Mouse (Mus musculus): ENCODE data around the gene Etl4. TPM values are rescaled to one million over a fixed set of nuclear protein-coding genes. Genes with fewer than 3 reads are reported as not detected.
A peak's percentile ranks its signal among the peaks of the same experiment; 100 is the strongest.

Etl4 gene
- polyA plus RNA-seq, 1 experiment from 2014 or later = 1.5 TPM

DNA sequence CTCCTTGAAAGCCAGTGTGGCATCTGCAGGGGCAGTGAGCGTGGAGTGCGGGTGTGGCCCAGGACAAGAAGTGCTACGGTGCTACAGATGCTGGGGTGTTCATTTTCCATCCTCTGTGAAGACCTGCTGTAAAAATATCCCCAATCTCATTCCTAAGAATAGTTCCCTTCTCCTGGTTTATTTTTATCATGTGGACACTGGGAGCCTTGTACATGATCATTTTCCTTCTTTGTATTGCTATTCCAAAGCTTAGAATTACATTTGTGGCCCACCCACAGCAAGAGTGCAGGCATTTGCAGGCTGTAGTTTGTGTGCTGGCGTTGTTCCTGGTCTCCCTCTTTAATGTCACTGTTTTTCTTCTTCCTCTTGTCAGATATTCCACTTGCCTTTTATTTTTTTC, 809.5 kb downstream of the Etl4 start:
- no peaks in the 10 kb centered on the region for H3K27me3 ChIP-seq (ENCODE audit: insufficient read depth, low read length)
- TF ChIP-seq CTCF (IDR thresholded peaks at IDR 0.05; ENCODE audit: low read depth) (no peak), EP300 (IDR thresholded peaks at IDR 0.05; ENCODE audit: low read depth) (no peak)
- no peaks in the 10 kb centered on the region for H3K9me3 ChIP-seq (ENCODE audit: low read length)
- ATAC-seq (no peak), DNase-seq (no peak)
- H3K27ac ChIP-seq (ENCODE audit: low read depth) = no peak overlapping the region
- WGBS (ENCODE audit: insufficient replicate concordance) = 75% methylated on average over 4 of the region's 4 CpGs
- H3K9ac ChIP-seq (replicated peaks) = no peak overlapping the region
- 0 out of 2 replicates have a peak, but pooled peaks cover 6% of the 10 kb centered on the region for H3K4me1 ChIP-seq (ENCODE audit: insufficient read depth)
- H3K36me3 ChIP-seq (replicated peaks; ENCODE audit: insufficient read depth, low read length) = no peaks in the 10 kb centered on the region
- no peak overlapping the region for H3K4me2 ChIP-seq (ENCODE audit: low read depth, low read length)
- H3K4me3 ChIP-seq (ENCODE audit: low read depth, low read length) = no peak overlapping the region

- Histone ChIP-seq H3K4me1 (ENCODE audit: insufficient read depth) (0 out of 2 replicates have a peak, but pooled peaks cover 9% of the 10 kb centered on the region), H3K4me3 (ENCODE audit: low read depth, low read length) (no peak overlapping the region), H3K27ac (ENCODE audit: low read depth) (no peak overlapping the region), H3K27me3 (ENCODE audit: insufficient read depth, low read length) (no peaks in the 10 kb centered on the region), H3K9ac (replicated peaks) (no peak overlapping the region), H3K4me2 (ENCODE audit: low read depth, low read length) (no peak overlapping the region), H3K36me3 (replicated peaks; ENCODE audit: insufficient read depth, low read length) (no peaks in the 10 kb centered on the region), H3K9me3 (ENCODE audit: low read length) (no peaks in the 10 kb centered on the region)
- no peak for DNase-seq
- TF ChIP-seq EP300 (IDR thresholded peaks at IDR 0.05; ENCODE audit: low read depth) (no peak), CTCF (IDR thresholded peaks at IDR 0.05; ENCODE audit: low read depth) (no peak)
- WGBS (ENCODE audit: insufficient replicate concordance) = 68% methylated on average over 3 of the region's 3 CpGs
- no peak for ATAC-seq
These were observed 811.5 kb downstream of the Etl4 start for GRCm38 (mm10) chr2:20721098-20721497.

DNA sequence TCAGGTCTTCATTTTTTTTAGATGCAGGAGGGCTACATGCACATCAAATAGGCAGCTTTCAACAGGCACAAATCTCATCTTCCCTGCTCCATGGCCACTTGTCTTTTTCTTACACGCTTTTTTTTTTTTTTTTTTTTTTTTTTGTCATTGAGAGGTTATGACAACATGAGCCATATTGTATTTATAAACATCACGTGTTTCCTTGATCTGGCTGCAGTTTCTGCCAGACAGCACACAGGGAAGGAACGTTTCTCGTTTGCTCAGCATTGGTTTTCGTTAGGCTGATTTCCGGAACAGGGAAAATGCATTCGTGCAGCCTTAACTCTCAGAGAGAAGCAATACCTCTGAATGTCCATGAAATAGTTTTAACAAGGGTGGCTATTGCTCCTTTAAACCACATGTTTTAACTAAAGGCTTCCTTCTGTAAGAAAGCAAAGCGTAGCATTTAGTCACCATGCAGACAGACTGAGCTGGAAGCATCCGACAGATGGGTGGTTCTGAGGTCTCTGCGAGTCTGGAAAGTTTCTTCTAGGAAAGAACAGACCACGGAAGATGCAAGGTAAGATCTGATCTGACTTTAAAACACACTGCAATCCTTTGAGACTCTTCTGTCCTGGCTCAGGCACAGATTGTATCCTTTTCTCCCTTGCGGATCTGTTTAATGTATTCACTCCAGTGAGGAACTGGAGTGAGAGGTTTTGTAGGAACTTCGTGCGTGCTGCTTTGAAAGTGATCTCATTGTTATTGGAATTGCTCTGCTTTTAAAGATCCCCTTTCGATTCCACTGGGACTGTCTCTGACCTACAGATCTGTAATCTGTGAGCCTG, 812.8 kb downstream of the Etl4 start:
- 30% methylated on average over 15 of the region's 15 CpGs for WGBS (ENCODE audit: insufficient replicate concordance)

DNA sequence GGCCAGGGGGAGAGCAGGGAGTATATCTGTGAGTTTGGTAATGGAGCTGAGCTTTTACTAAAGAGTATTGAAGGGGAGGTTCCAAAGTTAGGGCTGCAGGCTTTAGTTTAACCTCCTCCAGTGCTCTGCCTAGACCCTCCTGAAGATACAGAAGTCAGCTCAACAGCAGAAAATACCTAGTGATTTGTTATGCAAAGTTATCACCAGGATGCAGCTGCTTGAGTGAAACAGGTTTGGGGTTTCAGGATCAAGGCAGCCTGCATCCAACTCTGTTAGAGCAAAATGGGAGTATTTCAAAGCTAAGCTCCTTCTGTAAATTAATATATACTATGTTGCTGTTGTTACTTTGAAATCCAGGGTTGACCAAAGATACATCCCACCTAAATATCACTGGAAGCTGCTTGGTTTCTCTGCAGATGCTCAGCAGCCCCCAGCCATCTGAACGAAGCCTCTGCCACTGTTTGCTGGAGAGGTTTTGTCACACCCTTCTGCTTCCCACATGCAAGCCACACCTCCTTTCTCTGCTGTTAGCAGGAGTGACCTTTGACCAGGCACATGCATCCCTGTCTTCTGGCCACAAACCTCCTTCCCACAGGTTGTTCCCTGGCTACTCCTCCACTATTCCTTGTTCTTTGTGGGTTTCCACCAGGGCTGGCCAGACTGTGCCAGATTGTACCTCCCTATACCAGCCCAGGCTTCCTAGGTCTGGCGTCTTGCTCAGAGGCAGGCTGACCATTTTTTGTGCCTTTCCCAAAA, 814.6 kb downstream of the Etl4 start:
- 38% methylated on average over 2 of the region's 2 CpGs for WGBS (ENCODE audit: insufficient replicate concordance)
- no peaks in the 10 kb centered on the region for H3K36me3 ChIP-seq (replicated peaks; ENCODE audit: insufficient read depth, low read length)
- H3K4me2 ChIP-seq (ENCODE audit: low read depth, low read length) = no peak overlapping the region
- H3K4me1 ChIP-seq (ENCODE audit: insufficient read depth) = 0 out of 2 replicates have a peak, but pooled peaks cover 9% of the 10 kb centered on the region
- DNase-seq = peak; percentile 17
- no peaks in the 10 kb centered on the region for H3K27me3 ChIP-seq (ENCODE audit: insufficient read depth, low read length)
- no peak overlapping the region for H3K4me3 ChIP-seq (ENCODE audit: low read depth, low read length)
- no peak for TF ChIP-seq CTCF (IDR thresholded peaks at IDR 0.05; ENCODE audit: low read depth)
- TF ChIP-seq EP300 (IDR thresholded peaks at IDR 0.05; ENCODE audit: low read depth) = no peak
- ATAC-seq = no peak
- H3K27ac ChIP-seq (ENCODE audit: low read depth) = no peak overlapping the region
- H3K9me3 ChIP-seq (ENCODE audit: low read length) = no peaks in the 10 kb centered on the region
- H3K9ac ChIP-seq (replicated peaks) = no peak overlapping the region

More for the DNA sequence above, 812.8 kb downstream of the Etl4 start:
- no peaks in the 10 kb centered on the region for H3K27me3 ChIP-seq (ENCODE audit: insufficient read depth, low read length)
- TF ChIP-seq EP300 (IDR thresholded peaks at IDR 0.05; ENCODE audit: low read depth) (no peak), CTCF (IDR thresholded peaks at IDR 0.05; ENCODE audit: low read depth) (no peak)
- peak overlapping the region; percentile 53 for H3K27ac ChIP-seq (ENCODE audit: low read depth)
- DNase-seq = no peak
- peak; percentile 47; the same call in 1 of the 2 replicates for ATAC-seq
- H3K4me1 ChIP-seq (ENCODE audit: insufficient read depth) = 0 out of 2 replicates have a peak, but pooled peaks cover 9% of the 10 kb centered on the region
- no peaks in the 10 kb centered on the region for H3K9me3 ChIP-seq (ENCODE audit: low read length)
- H3K9ac ChIP-seq (replicated peaks) = 0 out of 2 replicates have a peak overlapping the region, but pooled peaks have one; percentile 17
- no peaks in the 10 kb centered on the region for H3K36me3 ChIP-seq (replicated peaks; ENCODE audit: insufficient read depth, low read length)
- peak overlapping the region; percentile 6 for H3K4me3 ChIP-seq (ENCODE audit: low read depth, low read length)
- H3K4me2 ChIP-seq (ENCODE audit: low read depth, low read length) = peak overlapping the region; percentile 61

DNA sequence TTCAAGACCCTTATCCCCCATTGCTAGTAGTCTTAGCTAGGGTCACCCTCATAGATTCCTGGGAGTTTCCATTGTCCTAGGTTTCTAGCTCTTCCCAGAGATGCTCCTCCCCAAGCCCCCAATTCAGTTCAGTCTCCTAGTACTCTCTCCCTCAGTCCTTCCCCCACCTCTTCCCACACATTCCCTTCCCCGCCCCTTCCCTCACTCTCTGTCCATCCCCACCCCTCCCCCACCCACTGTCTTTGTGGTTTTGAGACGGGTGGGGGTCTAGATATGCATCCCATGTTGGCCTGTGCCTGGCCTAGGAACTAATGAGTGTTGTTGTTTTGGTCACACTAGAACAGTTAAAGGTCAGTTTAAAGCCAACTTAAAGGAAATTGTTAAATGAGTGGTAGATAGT, 817.4 kb downstream of the Etl4 start:
- TF ChIP-seq CTCF (IDR thresholded peaks at IDR 0.05; ENCODE audit: low read depth) = no peak
- no peak for TF ChIP-seq EP300 (IDR thresholded peaks at IDR 0.05; ENCODE audit: low read depth)
- WGBS (ENCODE audit: insufficient replicate concordance) = 58% methylated on average over 2 of the region's 2 CpGs
- H3K27ac ChIP-seq (ENCODE audit: low read depth) = no peak overlapping the region
- no peak for ATAC-seq
- no peak for DNase-seq
- no peak overlapping the region for H3K9ac ChIP-seq (replicated peaks)
- H3K4me2 ChIP-seq (ENCODE audit: low read depth, low read length) = no peak overlapping the region
- 0 out of 2 replicates have a peak, but pooled peaks cover 4% of the 10 kb centered on the region for H3K4me1 ChIP-seq (ENCODE audit: insufficient read depth)
- no peaks in the 10 kb centered on the region for H3K36me3 ChIP-seq (replicated peaks; ENCODE audit: insufficient read depth, low read length)
- no peaks in the 10 kb centered on the region for H3K27me3 ChIP-seq (ENCODE audit: insufficient read depth, low read length)
- H3K9me3 ChIP-seq (ENCODE audit: low read length) = no peaks in the 10 kb centered on the region
- H3K4me3 ChIP-seq (ENCODE audit: low read depth, low read length) = no peak overlapping the region

All from liver, postnatal 0 days (tissue).